In the genomic region with DNA sequence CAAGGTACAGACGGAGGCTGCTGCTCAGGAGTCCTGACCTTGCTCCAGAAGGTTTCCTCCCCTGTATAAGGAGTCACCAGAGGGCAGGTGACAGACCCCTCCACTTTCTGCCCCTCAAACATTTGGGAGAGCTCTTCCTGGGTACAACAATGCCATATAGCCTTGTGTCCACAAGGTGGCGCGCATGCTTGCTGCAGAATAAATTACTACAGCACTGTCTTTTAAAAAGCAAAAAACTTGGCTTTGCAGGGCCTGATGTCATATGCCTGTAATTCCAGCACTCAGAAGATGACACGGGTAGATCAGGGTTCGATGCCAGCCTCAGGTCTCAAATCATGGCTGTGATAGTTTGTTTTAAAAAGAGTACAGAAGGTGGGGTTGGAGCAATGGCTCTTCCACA, we compare ENCODE assay signal across 10 mouse cellular contexts. TPM values are rescaled to one million over a fixed set of nuclear protein-coding genes. Genes with fewer than 3 reads are reported as not detected.
DNase-seq lines count a peak whose midpoint lies in the region; ATAC-seq and TF ChIP-seq lines count a peak whose summit lies in the region.
"Had no signal": no experiment of that assay in that cellular context is flagged by ENCODE, and none has a peak within 500 bp of the region (broad histone marks: within the 10 kb centered on the region; RNA-seq: fewer than 3 reads in every experiment).

No protein-coding gene starts in this region.

- no peaks in the 10 kb centered on the region for H3K36me3 ChIP-seq in midbrain, embryonic 10.5 days
- H3K36me3 ChIP-seq in midbrain, embryonic 16.5 days (ENCODE audit: control insufficient read depth, insufficient read depth, low read length) = no peaks in the 10 kb centered on the region
- no peaks in the 10 kb centered on the region for H3K36me3 ChIP-seq in embryonic facial prominence, embryonic 14.5 days (ENCODE audit: control insufficient read depth, insufficient read depth, low read length)
- no peaks in the 10 kb centered on the region for H3K36me3 ChIP-seq in kidney, postnatal 0 days (ENCODE audit: insufficient read depth, low read length)
- H3K36me3 ChIP-seq: heart, embryonic 13.5 days; stomach, embryonic 15.5 days had no signal

- 8% methylated on average over 5 of the region's 5 CpGs for WGBS in midbrain, embryonic 10.5 days
- WGBS in midbrain, embryonic 16.5 days = 11% methylated on average over 5 of the region's 5 CpGs
- 8% methylated on average over 5 of the region's 5 CpGs for WGBS in embryonic facial prominence, embryonic 14.5 days
- WGBS in kidney, postnatal 0 days = 3% methylated on average over 5 of the region's 5 CpGs
- 4% methylated on average over 5 of the region's 5 CpGs for WGBS in lung, adult 2 months

- H3K4me1 ChIP-seq in midbrain, embryonic 10.5 days = peaks cover 64% of the 10 kb centered on the region
- peaks cover 3% of the 10 kb centered on the region; the same call in 1 of the 2 replicates for H3K4me1 ChIP-seq in midbrain, embryonic 16.5 days (ENCODE audit: control insufficient read depth, insufficient read depth, low read length)
- peaks cover 6% of the 10 kb centered on the region for H3K4me1 ChIP-seq in embryonic facial prominence, embryonic 14.5 days (ENCODE audit: control insufficient read depth, insufficient read depth, low read length)
- peaks cover 2% of the 10 kb centered on the region; the same call in 1 of the 2 replicates for H3K4me1 ChIP-seq in kidney, postnatal 0 days (replicated peaks; ENCODE audit: insufficient read depth, low read length)
- peaks cover 4% of the 10 kb centered on the region for H3K4me1 ChIP-seq in lung, adult 2 months (ENCODE audit: control insufficient read depth, insufficient read depth, low read length)

- no peak for ATAC-seq in midbrain, embryonic 16.5 days
- ATAC-seq in embryonic facial prominence, embryonic 14.5 days (ENCODE audit: low read depth) = no peak
- ATAC-seq in kidney, postnatal 0 days (replicated peaks; ENCODE audit: low FRiP score, low read depth) = no peak
- no peak for ATAC-seq in megakaryocyte-erythroid progenitor cell, adult 5-6 weeks (replicated peaks; ENCODE audit: low FRiP score, low TSS enrichment, poor library complexity, severe bottlenecking)

- H3K27me3 ChIP-seq in midbrain, embryonic 10.5 days (ENCODE audit: low read depth, poor library complexity, severe bottlenecking) = no peaks in the 10 kb centered on the region; the same call in 1 of the 2 replicates
- no peaks in the 10 kb centered on the region for H3K27me3 ChIP-seq in midbrain, embryonic 16.5 days (ENCODE audit: control insufficient read depth, insufficient read depth, low read depth, low read length)
- H3K27me3 ChIP-seq in embryonic facial prominence, embryonic 14.5 days (replicated peaks; ENCODE audit: control insufficient read depth, insufficient read depth, low read length) = no peaks in the 10 kb centered on the region
- H3K27me3 ChIP-seq in kidney, postnatal 0 days (ENCODE audit: insufficient read depth, low read length) = no peaks in the 10 kb centered on the region
- H3K27me3 ChIP-seq: stomach, embryonic 15.5 days had no signal

- no peak overlapping the region for H3K27ac ChIP-seq in midbrain, embryonic 10.5 days (replicated peaks)
- no peak overlapping the region for H3K27ac ChIP-seq in midbrain, embryonic 16.5 days (ENCODE audit: low read length)
- no peak overlapping the region for H3K27ac ChIP-seq in embryonic facial prominence, embryonic 14.5 days (replicated peaks; ENCODE audit: low read depth, low read length)
- no peak overlapping the region for H3K27ac ChIP-seq in kidney, postnatal 0 days
- H3K27ac ChIP-seq: heart, embryonic 13.5 days; stomach, embryonic 15.5 days had no signal

- H3K4me2 ChIP-seq in midbrain, embryonic 16.5 days (ENCODE audit: low read length) = no peak overlapping the region
- no peak overlapping the region for H3K4me2 ChIP-seq in embryonic facial prominence, embryonic 14.5 days (ENCODE audit: low read depth, low read length)
- H3K4me2 ChIP-seq in kidney, postnatal 0 days (ENCODE audit: low read length) = no peak overlapping the region
- H3K4me2 ChIP-seq: heart, embryonic 13.5 days; stomach, embryonic 15.5 days had no signal

- no peaks in the 10 kb centered on the region for H3K9me3 ChIP-seq in midbrain, embryonic 10.5 days (replicated peaks)
- no peaks in the 10 kb centered on the region for H3K9me3 ChIP-seq in midbrain, embryonic 16.5 days (replicated peaks; ENCODE audit: control insufficient read depth, low read length, poor library complexity, severe bottlenecking)
- H3K9me3 ChIP-seq in embryonic facial prominence, embryonic 14.5 days (ENCODE audit: control insufficient read depth, low read length) = no peaks in the 10 kb centered on the region
- no peaks in the 10 kb centered on the region for H3K9me3 ChIP-seq in kidney, postnatal 0 days (replicated peaks; ENCODE audit: low read length)
- H3K9me3 ChIP-seq: heart, embryonic 13.5 days; stomach, embryonic 15.5 days had no signal

- peak; percentile 75 for DNase-seq in midbrain, embryonic 10.5 days (ENCODE audit: low spot score)
- peak; percentile 84 for DNase-seq in adrenal gland, postnatal 10 days
- DNase-seq in embryonic facial prominence, embryonic 14.5 days (ENCODE audit: low spot score) = peak; percentile 89
- peak; percentile 90 for DNase-seq in kidney, postnatal 0 days (ENCODE audit: low spot score)
- peak; percentile 74 for DNase-seq in lung, adult 2 months
- DNase-seq in right cerebral cortex, postnatal 4 days = peak; percentile 91

- TF ChIP-seq POLR2A in lung, adult 2 months (IDR thresholded peaks at IDR 0.05; ENCODE audit: borderline replicate concordance, extremely low read depth, low read depth, low read length) = no peak

- H3K9ac ChIP-seq in midbrain, embryonic 16.5 days (ENCODE audit: low read depth, low read length) = no peak overlapping the region
- no peak overlapping the region for H3K9ac ChIP-seq in embryonic facial prominence, embryonic 14.5 days (ENCODE audit: low read depth, low read length)
- no peak overlapping the region for H3K9ac ChIP-seq in kidney, postnatal 0 days (ENCODE audit: low read depth, low read length)
- H3K9ac ChIP-seq: heart, embryonic 13.5 days; stomach, embryonic 15.5 days had no signal

- TF ChIP-seq CTCF in kidney, postnatal 0 days (IDR thresholded peaks at IDR 0.05; ENCODE audit: low read depth) = peak; percentile 96
- peak; percentile 78 for TF ChIP-seq CTCF in lung, adult 2 months (IDR thresholded peaks at IDR 0.05; ENCODE audit: insufficient read depth, low read length)

- H3K4me3 ChIP-seq in midbrain, embryonic 10.5 days = no peak overlapping the region
- no peak overlapping the region for H3K4me3 ChIP-seq in midbrain, embryonic 16.5 days (ENCODE audit: low read depth, low read length)
- H3K4me3 ChIP-seq in embryonic facial prominence, embryonic 14.5 days (ENCODE audit: low read depth, low read length) = no peak overlapping the region
- H3K4me3 ChIP-seq in kidney, postnatal 0 days (replicated peaks; ENCODE audit: low read depth, low read length) = no peak overlapping the region
- no peak overlapping the region for H3K4me3 ChIP-seq in lung, adult 2 months (replicated peaks; ENCODE audit: extremely low read depth, low read depth, low read length)
- H3K4me3 ChIP-seq: heart, embryonic 13.5 days; stomach, embryonic 15.5 days had no signal

RNA-seq across cellular contexts. Expression of gene Tldc1, which starts 4.5 kb away (rescaled TPM):
- polyA plus RNA-seq in midbrain, embryonic 10.5 days (2016; fragmentation: Nextera tagmentation; extraction: Ambion mirVana) = 15.4 and 16.4 TPM in 2 replicates
- polyA plus RNA-seq in midbrain, embryonic 16.5 days (2015; fragmentation: Nextera tagmentation; extraction: Ambion mirVana) = 10.9 and 12.2 TPM in 2 replicates
- total RNA-seq in adrenal gland, postnatal 10 days (2021) = 10 to 100 TPM in 1 of 2 experiments, 1 to 10 TPM in 1; 8.7 to 12.0 TPM
- polyA plus RNA-seq in embryonic facial prominence, embryonic 14.5 days (2014; fragmentation: Nextera tagmentation; extraction: Ambion mirVana) = 5.4 and 5.5 TPM in 2 replicates
- 11.8 and 11.9 TPM in 2 replicates for polyA plus RNA-seq in kidney, postnatal 0 days (2015; fragmentation: Nextera tagmentation; extraction: Ambion mirVana)
- polyA plus RNA-seq in lung, adult 2 months (2012; rRNA removed) = 10.2 and 10.8 TPM in 2 replicates
- 8.5 and 12.4 TPM in 2 replicates for total RNA-seq in megakaryocyte-erythroid progenitor cell, adult 5-6 weeks (2014; fragmentation: Nextera tagmentation)
- total RNA-seq in megakaryocyte-erythroid progenitor cell, adult 5-6 weeks (2017) = 5.7 and 11.5 TPM in 2 replicates

RNA-seq across cellular contexts. Expression of gene Cotl1, which starts 57.6 kb away (rescaled TPM):
- polyA plus RNA-seq in midbrain, embryonic 10.5 days (2016; fragmentation: Nextera tagmentation; extraction: Ambion mirVana) = 150 and 197 TPM in 2 replicates
- polyA plus RNA-seq in midbrain, embryonic 16.5 days (2015; fragmentation: Nextera tagmentation; extraction: Ambion mirVana) = 126 and 139 TPM in 2 replicates
- 10 to 100 TPM; 68.0 to 77.5 TPM for total RNA-seq in adrenal gland, postnatal 10 days (2021)
- 255 and 299 TPM in 2 replicates for polyA plus RNA-seq in embryonic facial prominence, embryonic 14.5 days (2014; fragmentation: Nextera tagmentation; extraction: Ambion mirVana)
- 101 and 117 TPM in 2 replicates for polyA plus RNA-seq in kidney, postnatal 0 days (2015; fragmentation: Nextera tagmentation; extraction: Ambion mirVana)
- polyA plus RNA-seq in lung, adult 2 months (2012; rRNA removed) = 155 and 180 TPM in 2 replicates
- total RNA-seq in megakaryocyte-erythroid progenitor cell, adult 5-6 weeks (2014; fragmentation: Nextera tagmentation) = 24.4 and 63.9 TPM in 2 replicates
- total RNA-seq in megakaryocyte-erythroid progenitor cell, adult 5-6 weeks (2017) = 30.4 and 44.2 TPM in 2 replicates
